Mouse (Mus musculus) cerebellum, adult 9-10 months (tissue): Measurements from ENCODE around the gene Mpped2.

Experiments
- DNase-seq: peaks from one replicate; pipeline ENCODE4 v3.0.0; 2022

Gene Mpped2

GRCm38 (mm10) chr2:106857711-106858110 lies 164.6 kb downstream of the Mpped2 start:
- no peak for DNase-seq

- DNase-seq: no peak
These were observed 168.0 kb downstream of the Mpped2 start for GRCm38 (mm10) chr2:106860856-106861679.

GRCm38 (mm10) chr2:106863050-106863653 lies 170.1 kb downstream of the Mpped2 start:
- no peak for DNase-seq

- no peak for DNase-seq
These were observed 172.2 kb downstream of the Mpped2 start for GRCm38 (mm10) chr2:106865148-106865786.

GRCm38 (mm10) chr2:106866303-106866702 lies 173.2 kb downstream of the Mpped2 start:
- no peak for DNase-seq

- DNase-seq: no peak
These were observed 177.8 kb downstream of the Mpped2 start for GRCm38 (mm10) chr2:106870886-106871285.

- no peak for DNase-seq
These were observed 180.1 kb downstream of the Mpped2 start for GRCm38 (mm10) chr2:106873166-106873565.

- DNase-seq: no peak
These were observed 190.3 kb downstream of the Mpped2 start for GRCm38 (mm10) chr2:106883390-106883789.

GRCm38 (mm10) chr2:106888174-106888573 lies 195.1 kb downstream of the Mpped2 start:
- no peak for DNase-seq

- peak; percentile 14 for DNase-seq
These were observed 196.4 kb downstream of the Mpped2 start for GRCm38 (mm10) chr2:106889297-106890000.

GRCm38 (mm10) chr2:106893376-106893775 lies 200.3 kb downstream of the Mpped2 start:
- no peak for DNase-seq

- no peak for DNase-seq
These were observed 202.4 kb downstream of the Mpped2 start for GRCm38 (mm10) chr2:106895326-106896023.

- DNase-seq: no peak
These were observed 202.9 kb downstream of the Mpped2 start for GRCm38 (mm10) chr2:106896024-106896384.

GRCm38 (mm10) chr2:106911951-106912480 lies 218.9 kb downstream of the Mpped2 start:
- no peak for DNase-seq
